In genomic region chr19:11044996-11045711, GRCm38 (mm10) we compare ENCODE assay signal across 8 mouse cellular contexts. TPM values are rescaled to one million over a fixed set of nuclear protein-coding genes. Genes with fewer than 3 reads are reported as not detected.
DNase-seq lines count a peak whose midpoint lies in the region; ATAC-seq lines count a peak whose summit lies in the region.

No protein-coding gene starts in this region.

- WGBS in limb, embryonic 11.5 days: 7% methylated on average over 27 of the region's 40 CpGs
- 9% methylated on average over 32 of the region's 40 CpGs for WGBS in midbrain, embryonic 11.5 days

- no peaks in the 10 kb centered on the region for H3K27me3 ChIP-seq in limb, embryonic 11.5 days (ENCODE audit: control insufficient read depth, insufficient read depth, low read length)
- no peaks in the 10 kb centered on the region for H3K27me3 ChIP-seq in midbrain, embryonic 11.5 days (ENCODE audit: control insufficient read depth, insufficient read depth, low read length)

- H3K4me1 ChIP-seq in limb, embryonic 11.5 days (ENCODE audit: control insufficient read depth, insufficient read depth, low read length): no peaks in the 10 kb centered on the region
- no peaks in the 10 kb centered on the region for H3K4me1 ChIP-seq in midbrain, embryonic 11.5 days (ENCODE audit: control insufficient read depth, insufficient read depth, low read length)

- peak; percentile 33 for DNase-seq in WW6 (ENCODE audit: low read depth, low spot score)
- peak; percentile 79 for DNase-seq in gastrocnemius, postnatal 25 days
- peak; percentile 86 for DNase-seq in induced T-regulatory cell, adult 2 months (ENCODE audit: low read depth)
- DNase-seq in limb, embryonic 11.5 days (ENCODE audit: low spot score): peak; percentile 80
- DNase-seq in midbrain, embryonic 11.5 days (ENCODE audit: low spot score, missing footprints): peak; percentile 94
- DNase-seq in spleen, adult 12 weeks (ENCODE audit: low spot score): peak; percentile 40

- peak; percentile 91 for ATAC-seq in common myeloid progenitor, adult 5-6 weeks (replicated peaks; ENCODE audit: low read depth, poor library complexity, severe bottlenecking)
- ATAC-seq in limb, embryonic 11.5 days (ENCODE audit: insufficient number of reproducible peaks, low FRiP score, low TSS enrichment, low read depth): peak; percentile 98
- peak; percentile 100 for ATAC-seq in midbrain, embryonic 11.5 days (ENCODE audit: low FRiP score)
- no peak for ATAC-seq in cerebellum, adult (ENCODE audit: insufficient number of reproducible peaks, low FRiP score, low TSS enrichment)

- H3K36me3 ChIP-seq in limb, embryonic 11.5 days (ENCODE audit: control insufficient read depth, insufficient read depth, low read length): no peaks in the 10 kb centered on the region
- no peaks in the 10 kb centered on the region for H3K36me3 ChIP-seq in midbrain, embryonic 11.5 days (ENCODE audit: control insufficient read depth, insufficient read depth, low read length)

- H3K9me3 ChIP-seq in limb, embryonic 11.5 days (ENCODE audit: control insufficient read depth, low read length): no peaks in the 10 kb centered on the region
- H3K9me3 ChIP-seq in midbrain, embryonic 11.5 days (ENCODE audit: control insufficient read depth, low read length): no peaks in the 10 kb centered on the region

- H3K9ac ChIP-seq in limb, embryonic 11.5 days (ENCODE audit: low read length): no peak overlapping the region
- peak overlapping the region; percentile 42; the same call in 1 of the 2 replicates for H3K9ac ChIP-seq in midbrain, embryonic 11.5 days (ENCODE audit: low read length)

- no peak overlapping the region for H3K27ac ChIP-seq in limb, embryonic 11.5 days (replicated peaks; ENCODE audit: low read depth, low read length)
- no peak overlapping the region for H3K27ac ChIP-seq in midbrain, embryonic 11.5 days (ENCODE audit: low read depth, low read length)

- peak overlapping the region; percentile 42 for H3K4me2 ChIP-seq in limb, embryonic 11.5 days (ENCODE audit: low read depth, severe bottlenecking)
- peak overlapping the region; percentile 45 for H3K4me2 ChIP-seq in midbrain, embryonic 11.5 days

- H3K4me3 ChIP-seq in limb, embryonic 11.5 days (ENCODE audit: low read depth, low read length): peak overlapping the region; percentile 19
- H3K4me3 ChIP-seq in midbrain, embryonic 11.5 days (ENCODE audit: low read depth, low read length): peak overlapping the region; percentile 23

RNA-seq across cellular contexts. Expression of gene Ms4a18, which starts 27.3 kb away (rescaled TPM):
- total RNA-seq in common myeloid progenitor, adult 5-6 weeks (2017): not detected in 2 replicates
- not detected for total RNA-seq in gastrocnemius, postnatal 25 days (2021)
- polyA plus RNA-seq in limb, embryonic 11.5 days (2014; fragmentation: Nextera tagmentation; extraction: Ambion mirVana): not detected in 2 replicates
- polyA plus RNA-seq in midbrain, embryonic 11.5 days (2014; fragmentation: Nextera tagmentation; extraction: Ambion mirVana): not detected in 2 replicates

RNA-seq across cellular contexts. Expression of gene Ms4a8a, which starts 35.7 kb away (rescaled TPM):
- total RNA-seq in common myeloid progenitor, adult 5-6 weeks (2017): not detected in 2 replicates
- under 1 TPM; 0.33 to 0.88 TPM for total RNA-seq in gastrocnemius, postnatal 25 days (2021)
- not detected in 2 replicates for polyA plus RNA-seq in limb, embryonic 11.5 days (2014; fragmentation: Nextera tagmentation; extraction: Ambion mirVana)
- not detected in 2 replicates for polyA plus RNA-seq in midbrain, embryonic 11.5 days (2014; fragmentation: Nextera tagmentation; extraction: Ambion mirVana)

RNA-seq across cellular contexts. Expression of gene Ms4a15, which starts 52.1 kb away (rescaled TPM):
- not detected in 2 replicates for total RNA-seq in common myeloid progenitor, adult 5-6 weeks (2017)
- not detected for total RNA-seq in gastrocnemius, postnatal 25 days (2021)
- polyA plus RNA-seq in limb, embryonic 11.5 days (2014; fragmentation: Nextera tagmentation; extraction: Ambion mirVana): 0.18 TPM in 1 of 2 replicates, not detected in the other
- not detected in 2 replicates for polyA plus RNA-seq in midbrain, embryonic 11.5 days (2014; fragmentation: Nextera tagmentation; extraction: Ambion mirVana)

Comparison
In these comparisons a context has a peak if more than half of its experiments do, and no peak if none do; other contexts are left out.
1. DNase-seq: peak in every context shown above with its lines; median percentile 94 in midbrain, embryonic 11.5 days; 86 in induced T-regulatory cell, adult 2 months; 80 in limb, embryonic 11.5 days; 79 in gastrocnemius, postnatal 25 days; 40 in spleen, adult 12 weeks; 33 in WW6.